Mouse (Mus musculus) C2C12 (cell line): ENCODE data around the gene Dpyd.

Experiments
- CEBPB ChIP-seq: IDR thresholded peaks from one replicate; pipeline ENCODE4 v1.6.1; 2011; ENCODE audit warnings: low read depth, mild to moderate bottlenecking, control low read depth, moderate library complexity
- CTCF ChIP-seq: IDR thresholded peaks from one replicate; pipeline ENCODE4 v1.5.1; 2011; ENCODE audit not compliant: control insufficient read depth, insufficient read depth, insufficient read length
- FOSL1 ChIP-seq: IDR thresholded peaks from one replicate; pipeline ENCODE4 v1.8.0; 2011; ENCODE audit warnings: mild to moderate bottlenecking, low read length; ENCODE audit not compliant: poor library complexity, insufficient read depth, severe bottlenecking
- MYOG ChIP-seq: IDR thresholded peaks from one replicate; pipeline ENCODE4 v1.6.1; 2011; ENCODE audit not compliant: control insufficient read depth, insufficient read length; ENCODE audit errors: extremely low read depth

DNA sequence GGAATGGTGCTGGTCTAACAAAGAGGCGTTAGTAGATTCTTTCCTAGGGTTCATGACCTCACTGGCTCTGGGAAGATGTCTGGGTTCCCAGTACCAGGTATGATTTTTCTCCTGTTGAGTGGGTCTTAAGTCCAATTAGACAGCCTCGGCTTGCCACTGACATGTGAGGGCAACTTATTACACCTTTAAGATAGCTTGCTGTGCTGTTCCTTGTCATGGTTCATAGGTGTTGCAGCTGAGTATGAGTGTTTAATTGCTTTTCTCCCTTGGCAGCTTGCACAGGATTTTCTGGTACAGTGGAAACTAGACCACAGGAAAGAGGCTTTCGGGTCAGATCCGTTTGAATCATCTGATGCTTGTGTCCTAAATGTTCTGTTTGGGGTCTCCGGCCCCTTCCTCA lies 290.8 kb downstream of the Dpyd start:
- TF ChIP-seq CEBPB (no peak), MYOG (no peak), FOSL1 (no peak), CTCF (no peak)
